Mouse (Mus musculus) brain, adult 10 weeks (tissue): ENCODE data around the gene Esp24. TPM values are rescaled to one million over a fixed set of nuclear protein-coding genes. Genes with fewer than 3 reads are reported as not detected.

Source experiments
- polyA plus RNA-seq: library from polyadenylated mRNA; stranded (reverse); fragments of 350-450 nt; fragmentation: Illumina TruSeq; extraction: RNeasy Lipid Tissue Mini Kit (QIAGEN cat#74804); gene quantifications from one replicate; pipeline ENCODE4 v1.2.3, GENCODE M21; 2015; ENCODE audit warnings: low read depth, low replicate concordance

Gene Esp24
- not detected for polyA plus RNA-seq

GRCm38 (mm10) chr17:39036395-39036794 lies at the start of gene Esp24:
Gene Esp24, plus strand, starts transcription at chr17:39036695.

DNA sequence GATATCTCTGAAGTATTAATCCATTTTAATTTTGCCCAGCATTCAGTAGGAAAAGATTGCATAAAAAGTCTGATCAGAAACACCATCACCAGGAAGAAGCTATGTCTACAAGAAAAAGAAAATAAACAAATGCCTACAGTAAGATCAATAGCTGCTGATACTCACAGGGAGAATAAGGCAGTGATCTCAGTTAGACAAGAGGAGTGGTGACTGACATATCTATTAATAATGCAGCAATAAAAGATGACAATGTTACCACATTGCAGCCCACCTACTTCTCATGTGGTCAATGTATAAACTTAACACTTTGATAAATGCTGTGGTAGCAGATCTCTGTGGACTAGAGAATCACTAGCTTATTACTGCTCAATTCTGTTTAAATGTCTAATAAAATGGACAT lies 6.7 kb downstream of the Esp24 start, which contains the start of gene Gm21903:
Gm21903 (minus strand) TSS at position 101 of the 400 bp plus-strand sequence.

DNA sequence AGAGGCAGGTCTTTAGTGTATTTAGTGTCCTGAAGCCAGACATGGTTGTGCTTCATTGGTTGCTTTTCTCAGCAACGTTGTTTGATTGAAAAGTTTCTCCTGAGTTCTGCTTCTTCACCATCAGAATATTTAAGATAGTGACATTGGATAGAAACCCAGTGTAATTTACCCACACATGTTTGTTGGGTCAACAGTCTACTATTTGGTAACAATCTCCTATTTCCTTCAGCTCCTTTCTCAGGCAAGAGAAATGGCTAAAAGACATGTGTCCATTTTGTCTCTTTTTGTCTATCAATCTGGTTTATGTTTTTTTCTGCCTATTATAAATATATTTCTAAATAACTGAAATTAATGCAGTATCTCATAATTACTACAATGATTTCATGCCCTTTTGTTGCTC lies 40.4 kb downstream of the Esp24 start, which contains the start of gene Esp23:
Esp23 (minus strand) TSS at position 101 of the 400 bp plus-strand sequence.

Other genes starting within 250 kb of the Esp24 start
- gene Gm21903, start 6.6 kb downstream of the Esp24 start, polyA plus RNA-seq = not detected
- not detected for gene Esp23, start 40.3 kb downstream of the Esp24 start, polyA plus RNA-seq
- not detected for gene Esp22, start 58.6 kb downstream of the Esp24 start, polyA plus RNA-seq